ENCODE assay signal across 8 mouse cellular contexts in genomic region chr17:12915881-12916583, GRCm38 (mm10). TPM values are rescaled to one million over a fixed set of nuclear protein-coding genes. Genes with fewer than 3 reads are reported as not detected.
DNase-seq lines count a peak whose midpoint lies in the region; ATAC-seq lines count a peak whose summit lies in the region.

Mrpl18 (minus strand) TSS chr17:12916345.

- H3K36me3 ChIP-seq in hindbrain, embryonic 16.5 days (ENCODE audit: control insufficient read depth, insufficient read depth, low read length): peaks cover 35% of the 10 kb centered on the region
- H3K36me3 ChIP-seq in macrophage (ENCODE audit: inconsistent target): peaks cover 42% of the 10 kb centered on the region; the same call in 1 of the 2 replicates

- peaks cover 12% of the 10 kb centered on the region for H3K4me1 ChIP-seq in hindbrain, embryonic 16.5 days (ENCODE audit: control insufficient read depth, insufficient read depth, low read depth, low read length)

- peak; percentile 99 for ATAC-seq in hindbrain, embryonic 16.5 days

- under 1% methylated on average over 51 of the region's 56 CpGs for WGBS in hindbrain, embryonic 16.5 days
- under 1% methylated on average over 45 of the region's 56 CpGs for WGBS in macrophage (ENCODE audit: missing documents)

- no peaks in the 10 kb centered on the region for H3K27me3 ChIP-seq in hindbrain, embryonic 16.5 days (replicated peaks; ENCODE audit: control insufficient read depth, insufficient read depth, low read length)

- H3K4me3 ChIP-seq in hindbrain, embryonic 16.5 days (ENCODE audit: low read length): peak within 1 kb of the TSS; percentile 84
- H3K4me3 ChIP-seq in macrophage (ENCODE audit: inconsistent target): peak within 1 kb of the TSS; percentile 99

- peaks cover 70% of the 10 kb centered on the region for H3K79me2 ChIP-seq in macrophage (ENCODE audit: inconsistent target)

- peak within 1 kb of the TSS; percentile 92 for H3K9ac ChIP-seq in hindbrain, embryonic 16.5 days (ENCODE audit: low read depth, low read length)

- H3K9me3 ChIP-seq in hindbrain, embryonic 16.5 days (ENCODE audit: control insufficient read depth, low read length): no peaks in the 10 kb centered on the region

- peak within 1 kb of the TSS; percentile 91 for H3K4me2 ChIP-seq in hindbrain, embryonic 16.5 days (ENCODE audit: low read length)

- DNase-seq in WW6 (ENCODE audit: low read depth, low spot score): peak; percentile 98
- DNase-seq in cerebellum, postnatal 4 days (ENCODE audit: low spot score in 2 of 2): peak; percentile 97
- peak; percentile 99 for DNase-seq in gastrocnemius, adult 18-20 months (ENCODE audit: low spot score)
- DNase-seq in left cerebral cortex, adult 18-20 months (ENCODE audit: low spot score in 2 of 2): peak; percentile 98 to 99
- DNase-seq in right cerebral cortex, adult 18-20 months: peak; percentile 100
- peak; percentile 93 for DNase-seq in urinary bladder, postnatal 10 days (ENCODE audit: low spot score)

- peak within 1 kb of the TSS; percentile 85 for H3K27ac ChIP-seq in hindbrain, embryonic 16.5 days (ENCODE audit: low read depth, low read length)
- H3K27ac ChIP-seq in macrophage: peak within 1 kb of the TSS; percentile 82

RNA-seq across cellular contexts. Expression of gene Mrpl18, which starts in this region (rescaled TPM):
- 100 to 1,000 TPM; 103 to 121 TPM for total RNA-seq in gastrocnemius, adult 18-20 months (2021)
- polyA plus RNA-seq in hindbrain, embryonic 16.5 days (2015; fragmentation: Nextera tagmentation; extraction: Ambion mirVana): 118 and 123 TPM in 2 replicates
- 10 to 100 TPM; 60.4 to 66.3 TPM for total RNA-seq in left cerebral cortex, adult 18-20 months (2021)
- total RNA-seq in macrophage (2018; cell fraction: chromatin; rRNA removed): 10 to 100 TPM in 19 of 26 experiments, 1 to 10 TPM in 7; 2.6 to 32.9 (median 16.1) TPM
- 10 to 100 TPM; 35.6 to 81.9 (median 57.2) TPM for total RNA-seq in macrophage (2018; cell fraction: cytosol; rRNA removed)
- 10 to 100 TPM in 21 of 26 experiments, 1 to 10 TPM in 5; 6.8 to 60.6 (median 17.8) TPM for total RNA-seq in macrophage (2018; cell fraction: nucleus; rRNA removed)
- 51.1 to 81.8 TPM (median 56.2 TPM) in 3 replicates for polyA plus RNA-seq in macrophage (2018)

Comparison
In these comparisons a context has a peak if more than half of its experiments do, and no peak if none do; other contexts are left out.
1. Peak in every context shown above with its lines: DNase-seq, ATAC-seq, H3K4me3 ChIP-seq and H3K27ac ChIP-seq.